Mouse (Mus musculus) T-helper 1 cell (primary cell): ENCODE results near the gene Ecsit.

ENCODE experiments used
- in situ Hi-C: fragments of 300-600 bp; cut with MboI, MseI; formaldehyde crosslinking; loops from one replicate; pipeline ENCODE4 v1.15.1; 2025; ENCODE audit warnings: high pct_unique_total_duplicates

The Ecsit gene

DNA sequence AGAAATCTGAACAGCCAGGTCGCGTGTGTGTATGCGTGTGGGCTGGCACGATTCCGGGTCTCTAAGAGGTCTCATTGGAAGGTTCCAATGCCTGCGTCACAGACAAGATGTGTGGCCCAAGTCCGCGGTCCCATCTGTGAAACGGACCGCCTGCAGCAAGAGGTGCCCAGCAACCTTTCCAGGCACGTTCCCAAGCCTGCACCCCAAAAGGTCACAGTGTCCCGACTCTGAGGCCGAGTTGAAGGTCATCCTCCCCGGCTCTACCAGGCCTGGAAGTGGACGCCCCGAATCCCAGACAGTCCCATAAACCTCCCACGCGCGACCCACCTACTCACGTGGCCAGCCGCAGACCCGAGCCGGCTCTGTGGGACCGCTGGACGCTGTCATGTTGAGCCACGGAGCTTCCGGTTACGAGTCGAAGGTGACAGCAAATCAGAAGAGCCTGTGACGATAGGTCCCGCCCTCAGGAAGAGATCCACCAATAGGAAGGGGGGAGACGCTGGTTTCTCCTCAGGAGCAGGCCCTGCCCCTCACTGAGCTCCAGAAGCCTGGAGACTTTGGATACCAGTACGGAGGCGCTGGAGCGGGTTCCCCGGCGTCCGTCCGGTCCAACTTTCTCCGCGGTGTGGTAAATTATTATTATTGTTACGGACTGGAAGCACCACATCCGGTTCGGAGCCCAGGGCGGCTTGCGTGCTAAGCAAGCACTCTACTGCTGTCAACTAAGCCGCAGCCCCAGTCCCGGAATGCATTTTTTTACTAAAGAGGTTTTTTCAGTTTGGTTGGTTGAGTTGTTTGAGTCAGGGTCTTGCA lies at the start of gene Ecsit:
Ecsit (minus strand) TSS at position 417 of the 813 bp plus-strand sequence.
- in situ Hi-C loops: no loop called here

DNA sequence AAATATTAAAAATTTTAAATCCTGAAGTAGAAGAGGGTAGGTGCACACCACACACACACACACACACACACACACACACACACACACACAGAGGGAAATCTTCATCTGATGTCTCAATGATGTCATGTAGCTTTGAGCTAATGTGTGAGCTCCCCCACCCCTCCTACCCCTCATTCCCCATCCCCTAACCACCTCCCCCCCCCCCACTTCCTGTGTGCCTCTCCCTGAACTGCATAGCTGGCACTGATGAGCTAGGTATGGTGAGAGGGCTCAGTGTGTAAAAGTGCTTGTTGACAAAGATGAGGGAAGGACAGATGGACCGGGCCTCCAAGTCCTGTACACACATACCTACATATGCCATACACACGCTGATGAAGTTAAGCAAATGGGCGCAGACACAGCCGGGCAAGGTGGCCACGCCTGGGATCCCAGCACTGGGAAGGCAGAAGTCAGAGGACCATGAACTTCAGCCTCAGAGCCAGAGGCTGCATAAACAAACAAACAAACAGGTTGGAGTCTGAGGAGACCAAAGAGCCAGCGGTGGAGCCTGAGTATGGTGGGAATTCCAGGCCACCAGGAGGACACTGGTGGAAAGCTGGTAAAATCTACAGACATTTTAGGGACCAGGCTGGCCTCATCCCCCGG lies 49.1 kb upstream of the Ecsit start:
- in situ Hi-C loops: no loop called here

DNA sequence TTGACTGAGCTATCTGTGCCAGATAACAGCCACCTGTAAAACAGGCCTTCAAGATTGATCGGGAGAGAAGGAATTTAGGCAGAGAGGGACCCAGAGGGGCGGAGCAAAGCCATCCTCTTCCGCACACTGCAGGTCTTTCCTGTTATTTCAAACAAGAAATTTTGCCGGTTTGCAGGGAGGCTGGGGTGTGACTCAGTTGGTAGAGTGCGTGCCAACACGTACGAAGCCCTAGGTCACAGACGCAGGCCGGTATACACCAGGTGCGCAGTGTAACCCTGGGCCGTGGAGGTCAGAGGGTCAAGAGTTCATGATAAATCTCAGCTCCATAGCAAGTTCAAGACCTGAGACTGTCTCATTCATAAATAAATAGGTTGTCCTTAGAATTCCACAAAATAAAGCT lies 47.0 kb upstream of the Ecsit start:
- in situ Hi-C loops: no loop called here

DNA sequence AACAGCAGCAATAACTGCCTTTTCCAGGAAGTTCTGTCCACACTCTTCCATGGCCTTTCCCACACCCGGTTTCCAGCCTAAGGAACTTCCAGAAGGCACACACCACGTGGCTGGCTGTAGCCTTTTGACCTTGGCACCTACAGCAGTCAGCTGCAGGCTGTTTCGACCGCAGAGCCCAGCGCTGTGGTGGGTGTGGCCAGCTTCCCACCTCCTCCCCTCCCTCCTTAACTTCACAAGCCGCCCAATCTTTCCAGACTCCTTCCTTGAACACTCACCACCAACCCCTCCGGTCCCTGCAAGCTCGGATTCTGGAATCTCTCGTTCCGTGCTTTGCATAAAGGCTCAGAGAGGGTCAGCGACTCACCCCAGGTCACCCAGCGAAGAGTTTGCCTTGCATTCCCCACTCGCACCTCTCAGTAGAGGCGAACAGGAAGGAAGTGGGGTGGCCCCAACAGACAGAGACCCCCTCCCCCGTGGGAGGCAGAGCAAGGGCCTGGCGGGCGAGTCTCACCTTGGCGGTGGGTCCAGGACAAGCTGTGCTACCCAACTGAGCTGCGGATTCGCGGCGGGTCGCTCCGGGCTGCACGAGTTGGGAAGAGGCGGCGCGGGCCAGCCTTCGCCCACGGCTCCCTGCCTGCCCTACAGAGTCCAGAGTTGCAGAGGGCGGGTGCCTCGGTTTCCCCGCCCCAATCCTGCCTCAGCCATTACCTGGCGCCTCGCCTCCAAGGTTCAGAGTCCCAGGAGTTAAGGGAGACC lies 46.2 kb upstream of the Ecsit start:
- in situ Hi-C loops: no loop called here

DNA sequence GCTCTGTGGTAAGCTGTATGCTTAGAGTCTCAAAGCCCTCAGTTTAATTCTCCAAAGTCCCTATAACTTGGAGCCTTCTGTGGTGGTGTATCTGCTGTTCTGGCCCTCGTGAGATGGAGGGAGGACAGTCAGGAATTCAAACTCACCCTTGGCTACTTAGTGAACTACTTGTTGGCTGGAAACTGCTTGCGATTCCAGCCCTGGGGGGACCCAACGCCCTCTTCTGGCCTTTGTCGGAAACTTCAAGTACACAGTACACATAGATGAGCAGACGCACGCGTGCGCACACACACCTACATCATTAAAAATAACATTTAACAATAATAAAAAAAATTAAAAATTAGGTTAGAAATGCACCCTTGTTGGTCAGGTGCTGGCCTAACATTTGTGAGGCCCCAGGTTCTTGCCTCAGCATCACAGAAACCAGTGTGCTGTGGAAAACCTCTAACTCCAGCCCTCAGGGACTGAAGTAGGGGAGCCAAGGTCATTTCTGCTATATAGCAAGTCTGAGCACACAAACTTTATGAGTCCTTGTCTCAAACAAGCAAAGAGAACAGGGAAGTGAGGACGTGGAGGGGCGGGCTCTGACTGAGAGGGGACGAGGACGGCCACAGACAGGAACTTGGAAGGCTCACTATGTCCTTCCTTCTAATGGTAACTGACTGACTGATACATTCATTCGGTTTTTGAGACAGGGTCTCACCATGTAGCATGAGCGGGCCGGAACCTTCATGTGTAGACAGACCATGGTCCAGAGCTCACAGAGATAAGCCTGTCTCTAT lies 40.2 kb upstream of the Ecsit start:
- in situ Hi-C loops: no loop called here

DNA sequence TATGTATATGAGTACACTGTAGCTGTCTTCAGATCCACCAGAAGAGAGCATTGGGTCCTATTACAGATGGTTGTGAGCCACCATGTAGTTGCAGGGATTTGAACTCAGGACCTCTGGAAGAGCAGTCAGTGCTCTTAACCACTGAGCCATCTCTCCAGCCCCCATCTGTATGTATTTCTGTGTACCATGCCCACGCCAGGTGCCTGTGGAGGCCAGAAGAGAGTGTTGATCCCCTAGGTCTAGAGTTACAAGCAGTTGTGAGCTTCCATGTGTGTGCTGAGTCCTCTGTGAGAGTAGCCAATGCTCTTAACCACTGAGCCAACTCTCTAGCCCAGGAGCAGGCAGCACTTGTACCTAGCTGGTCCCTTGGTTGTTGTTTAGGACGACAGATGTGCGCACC lies 38.9 kb upstream of the Ecsit start:
- in situ Hi-C loops: no loop called here

DNA sequence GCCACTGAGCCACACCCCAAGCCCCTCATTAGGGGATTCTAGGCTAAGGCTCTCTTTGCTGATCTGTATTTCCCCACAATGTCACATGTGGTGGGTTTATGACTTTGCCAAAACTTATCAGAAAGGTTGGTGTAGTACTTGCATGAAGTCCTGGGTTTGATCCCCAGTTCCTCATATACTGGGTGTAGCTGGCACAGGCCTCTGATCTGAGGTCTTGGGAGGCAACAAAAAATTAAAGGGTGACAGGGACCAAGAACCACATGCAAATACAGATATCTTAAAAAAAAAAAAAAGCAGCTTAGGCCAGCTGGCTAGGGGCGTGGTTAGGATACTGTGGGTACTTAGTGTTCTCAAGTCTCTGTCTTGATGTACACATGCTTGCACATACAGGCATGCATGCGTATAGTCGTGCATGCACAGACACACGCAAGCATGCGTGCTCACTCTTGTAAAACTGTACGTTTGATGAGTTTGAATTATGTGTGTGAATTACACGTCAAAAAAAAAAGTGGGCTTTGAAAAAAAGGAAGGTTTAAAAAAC lies 37.9 kb upstream of the Ecsit start:
- in situ Hi-C loops: no loop called here

DNA sequence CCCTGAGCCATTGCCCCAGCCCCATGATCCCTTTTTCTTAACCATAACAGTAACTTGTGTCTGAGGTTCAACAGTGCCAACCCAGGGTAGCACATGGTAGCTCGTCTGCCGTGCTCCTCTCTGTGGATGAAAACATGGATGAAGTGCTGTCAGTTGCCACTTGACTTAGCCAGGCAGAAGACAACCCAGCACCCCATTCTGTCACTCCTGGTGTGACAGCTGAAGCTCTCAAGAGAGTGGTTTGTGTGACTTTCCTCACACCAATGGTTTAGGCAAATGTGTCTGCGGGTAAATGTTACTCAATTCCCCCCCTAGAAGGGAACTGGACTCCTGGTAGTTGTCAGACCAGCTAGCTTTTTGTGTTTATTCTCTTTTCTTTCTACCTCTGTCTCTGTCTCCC lies 36.8 kb upstream of the Ecsit start:
- in situ Hi-C loops: no loop called here

DNA sequence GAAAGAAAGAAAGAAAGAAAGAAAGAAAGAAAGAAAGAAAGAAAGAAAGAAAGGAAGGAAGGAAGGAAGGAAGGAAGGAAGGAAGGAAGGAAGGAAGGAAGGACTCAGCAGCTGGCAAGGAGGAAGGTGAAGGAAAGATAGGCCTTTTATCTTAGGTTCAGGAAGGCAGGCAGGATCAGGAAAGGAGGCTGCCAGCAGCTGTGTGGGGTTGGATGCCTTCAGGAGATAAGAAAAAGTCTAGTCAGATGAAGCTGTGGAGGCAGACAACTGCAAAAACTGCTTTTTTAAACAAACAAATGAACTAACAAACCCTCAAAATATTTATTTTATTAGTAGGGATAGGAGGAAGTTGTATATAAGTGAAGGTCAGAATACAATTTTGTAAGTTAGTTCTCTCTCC lies 36.3 kb upstream of the Ecsit start:
- in situ Hi-C loops: no loop called here

DNA sequence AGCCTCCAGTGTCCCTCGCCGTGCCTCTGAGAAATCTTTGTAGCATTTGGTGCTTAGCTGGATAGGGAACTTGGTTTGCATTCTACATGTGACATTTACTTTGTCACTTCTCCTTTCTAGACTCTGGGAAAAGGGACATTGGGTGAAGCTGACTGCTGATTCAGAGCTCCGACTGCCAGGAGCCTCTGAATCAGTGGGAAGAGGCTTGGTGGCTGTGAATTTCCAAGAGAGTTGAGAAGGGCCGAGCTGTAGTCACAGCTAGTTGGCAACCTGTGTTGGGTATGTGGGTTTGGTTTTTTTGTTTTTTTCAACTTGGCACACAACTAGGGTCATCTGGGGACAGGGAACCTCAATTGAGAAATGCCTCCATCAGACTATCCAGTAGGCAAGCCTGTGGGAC lies 34.3 kb upstream of the Ecsit start:
- in situ Hi-C loops: loop anchor here (5.0 kb wide), 1 partner anchor 107 kb away; no protein-coding TSS in a partner anchor

DNA sequence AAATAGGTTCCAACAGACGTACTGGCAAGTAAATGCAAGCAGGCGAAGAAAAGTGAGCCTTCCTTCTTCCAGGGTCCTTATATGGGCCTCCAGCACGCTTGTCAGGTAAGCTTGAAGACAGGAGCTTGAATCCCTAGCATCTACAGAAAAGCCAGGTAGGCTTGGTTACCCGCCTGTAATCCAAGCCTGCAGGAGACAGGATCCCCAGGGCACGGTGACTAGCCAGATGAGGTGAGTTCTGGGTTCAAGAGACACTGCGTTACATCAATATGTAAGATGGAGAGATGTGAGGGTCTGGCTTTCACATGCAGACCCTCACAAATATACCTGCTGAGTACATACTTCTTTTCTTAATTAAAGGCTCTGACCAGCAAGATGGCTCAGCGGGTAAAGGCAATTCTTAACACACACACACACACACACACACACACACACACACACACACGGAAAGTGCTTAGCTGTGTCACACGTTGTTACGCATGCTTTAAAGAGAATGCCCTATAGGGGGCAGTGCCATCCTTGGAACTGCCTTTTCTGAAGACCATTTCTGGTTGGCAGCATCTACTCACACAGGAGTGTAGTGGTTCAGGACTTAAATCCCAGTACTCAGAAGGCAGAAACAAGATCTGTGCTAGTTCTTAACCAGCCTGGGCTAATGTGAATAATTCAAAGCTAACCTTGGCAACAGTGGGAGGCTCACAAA lies 32.7 kb upstream of the Ecsit start:
- in situ Hi-C loops: loop anchor here (5.0 kb wide), 1 partner anchor 106 kb away; no protein-coding TSS in a partner anchor

DNA sequence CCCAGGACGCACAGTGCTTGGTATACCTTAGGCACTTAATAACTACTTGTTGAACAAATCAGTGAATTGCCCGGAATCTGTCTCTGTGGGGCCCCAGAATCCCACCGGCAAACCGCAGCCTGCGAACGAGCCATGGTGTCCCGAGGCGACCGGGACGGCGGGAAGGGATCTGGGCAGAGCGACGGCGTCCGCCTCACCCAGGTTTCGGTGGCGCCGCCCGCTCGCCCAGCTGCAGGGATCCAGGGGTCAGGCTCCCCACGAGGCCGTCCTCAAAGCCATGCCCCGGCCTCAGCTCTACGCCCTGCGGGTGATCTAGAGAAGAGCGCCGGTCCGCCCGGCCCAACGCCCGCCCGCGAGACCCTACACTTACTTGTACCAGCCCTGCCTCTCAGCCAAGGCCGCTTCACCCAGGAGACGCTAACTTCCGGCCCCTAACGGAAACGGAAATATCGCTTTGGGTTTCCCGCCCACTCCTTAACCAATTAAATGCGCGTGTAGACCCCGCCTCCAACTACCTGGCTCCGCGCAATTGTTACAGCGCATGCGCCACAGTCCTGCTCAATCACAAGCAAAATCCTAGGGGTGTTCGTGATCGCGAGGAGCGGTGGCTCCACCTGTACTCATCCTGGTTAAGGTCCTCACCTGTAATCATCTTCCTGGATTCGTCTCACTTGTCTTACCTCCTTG lies 31.6 kb upstream of the Ecsit start, which contains the start of gene Elof1:
Elof1 (minus strand) TSS at position 433 of the 687 bp plus-strand sequence.
- in situ Hi-C loops: loop anchor here (5.0 kb wide), 1 partner anchor 105 kb away; no protein-coding TSS in a partner anchor

DNA sequence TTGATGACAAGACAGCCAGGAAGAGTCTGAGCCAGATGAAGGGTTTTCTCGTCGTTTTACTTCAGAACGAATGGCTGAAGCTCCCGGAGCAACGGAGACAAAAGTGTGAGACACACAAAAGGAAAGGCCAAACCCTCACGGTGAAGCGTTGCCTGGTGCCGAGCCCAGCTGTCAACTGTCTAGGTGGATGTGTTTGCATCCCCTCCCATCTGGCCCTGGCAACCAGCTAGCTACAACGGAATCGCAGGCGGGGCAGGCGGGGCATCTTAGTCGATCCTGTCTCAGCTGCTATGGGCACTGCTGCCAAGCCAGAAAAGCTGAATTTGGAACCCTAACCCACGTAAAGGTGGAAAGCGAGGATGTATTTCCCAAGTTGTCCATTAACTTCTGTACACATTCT lies 30.8 kb upstream of the Ecsit start:
- in situ Hi-C loops: loop anchor here (5.0 kb wide), 1 partner anchor 104 kb away; no protein-coding TSS in a partner anchor

DNA sequence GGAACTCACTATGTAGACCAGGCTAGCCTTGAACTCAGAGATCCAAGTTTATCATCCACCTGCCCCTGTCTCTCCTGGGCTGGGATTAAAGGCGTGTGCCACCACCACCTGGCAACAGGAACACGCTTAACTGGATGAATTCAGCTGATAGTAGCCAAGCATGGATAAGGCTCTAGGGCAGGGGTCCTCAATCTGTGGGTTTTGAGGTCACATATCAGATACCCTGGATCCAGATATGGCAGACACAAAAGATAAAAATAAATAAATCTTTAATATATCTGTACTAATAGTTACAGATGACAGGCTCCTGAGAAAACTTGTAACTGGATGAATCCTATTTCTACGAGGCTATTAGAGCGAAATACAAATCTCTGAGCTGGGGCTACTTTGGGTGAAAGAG lies 30.4 kb upstream of the Ecsit start:
- in situ Hi-C loops: loop anchor here (5.0 kb wide), 1 partner anchor 103 kb away; no protein-coding TSS in a partner anchor

DNA sequence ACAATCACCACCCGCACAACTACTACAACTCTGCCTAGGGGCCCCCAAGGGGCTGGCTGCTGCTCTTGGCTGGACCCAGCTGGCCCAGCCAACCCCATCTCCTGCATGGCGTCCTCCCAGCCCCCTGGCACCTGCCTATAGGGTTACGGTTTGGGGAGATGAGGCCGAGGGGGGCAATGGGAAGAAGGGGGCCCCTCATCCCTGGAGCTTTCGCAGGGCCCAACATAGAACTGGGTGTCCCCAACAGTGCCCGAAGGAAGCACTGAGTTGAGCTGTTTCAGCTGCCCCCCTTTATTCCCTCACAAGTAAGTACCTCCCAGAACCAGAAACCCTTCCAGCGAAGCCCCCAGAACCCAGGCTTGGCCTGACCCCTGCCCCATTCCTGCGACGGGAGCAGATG lies 23.0 kb upstream of the Ecsit start:
- in situ Hi-C loops: no loop called here

DNA sequence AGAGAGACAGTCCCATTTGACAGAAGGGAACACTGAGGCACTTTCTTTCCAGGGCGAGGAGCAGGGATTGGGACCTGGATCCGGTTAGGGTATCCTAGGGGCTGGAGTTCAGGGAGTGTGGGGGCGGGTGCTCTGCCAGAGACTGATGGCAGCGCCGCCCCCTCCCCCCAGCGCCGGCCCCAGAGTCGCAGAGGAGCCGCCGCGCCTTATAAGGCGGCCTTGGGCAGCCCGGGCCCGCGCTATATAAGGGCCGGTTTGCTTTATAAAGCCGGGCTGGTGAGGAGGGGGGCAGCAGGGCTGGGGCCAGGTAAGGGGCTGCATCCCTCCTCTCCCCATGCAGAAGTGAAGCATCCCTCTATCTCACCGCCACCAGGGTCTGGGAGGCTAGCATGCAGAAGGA lies 14.7 kb upstream of the Ecsit start:
- in situ Hi-C loops: no loop called here

DNA sequence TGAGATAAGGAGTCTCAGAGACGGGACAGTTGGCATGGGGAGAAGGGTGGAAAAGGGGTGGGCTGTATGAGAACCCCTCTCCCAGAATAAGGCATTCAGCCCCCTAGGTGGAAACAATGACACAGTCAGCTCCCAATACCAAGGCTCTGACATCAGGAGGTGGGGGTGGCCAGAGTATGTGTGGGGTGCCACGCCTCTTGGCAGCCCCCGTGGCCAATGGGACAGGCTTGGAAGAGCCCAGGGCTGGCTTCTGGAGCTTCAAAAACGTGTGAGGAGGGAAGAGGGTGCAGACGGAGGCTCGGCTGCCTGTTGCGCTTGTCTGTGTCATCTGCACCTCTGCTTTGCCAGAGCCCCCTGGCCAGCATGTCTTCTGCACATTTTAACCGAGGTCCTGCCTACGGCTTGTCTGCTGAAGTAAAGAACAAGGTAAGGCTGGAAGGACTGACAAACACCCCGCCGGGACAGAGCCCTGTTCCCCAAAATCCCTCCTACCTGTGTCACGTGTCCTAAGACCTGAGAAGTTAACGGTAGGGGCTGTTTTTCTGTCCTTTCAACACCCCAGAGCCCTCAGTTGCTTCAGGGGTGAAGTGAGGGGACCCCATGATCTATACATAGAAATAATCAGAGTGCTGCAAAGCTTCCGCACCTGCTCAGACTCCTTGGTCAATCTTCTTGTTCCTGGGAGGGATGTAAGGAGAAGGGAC lies 13.9 kb upstream of the Ecsit start, which contains the start of gene Cnn1:
Cnn1 (plus strand) TSS at position 224 of the 704 bp plus-strand sequence.
- in situ Hi-C loops: no loop called here

DNA sequence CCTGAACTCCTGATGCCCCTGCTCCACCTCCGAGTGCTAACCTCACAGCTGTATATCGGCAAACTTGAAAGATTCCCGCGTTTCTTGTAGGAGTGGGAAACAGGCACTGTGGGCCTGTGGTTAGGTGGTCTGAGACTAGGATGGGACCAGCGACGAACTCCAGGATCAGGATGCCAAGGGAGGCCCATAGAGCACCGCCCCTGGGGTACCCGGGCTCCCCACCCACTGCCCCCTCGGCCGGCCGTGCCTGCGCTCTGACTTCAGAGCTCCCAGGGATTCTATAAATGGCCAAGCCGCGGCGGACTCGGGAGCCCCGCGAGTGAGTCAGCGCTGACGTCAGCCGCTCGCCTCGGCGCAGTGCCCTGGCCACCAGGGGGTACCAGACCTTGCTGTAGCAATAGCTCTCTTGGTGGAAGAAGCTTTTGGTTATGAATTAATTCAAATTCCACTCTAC lies 10.6 kb upstream of the Ecsit start:
- in situ Hi-C loops: no loop called here

DNA sequence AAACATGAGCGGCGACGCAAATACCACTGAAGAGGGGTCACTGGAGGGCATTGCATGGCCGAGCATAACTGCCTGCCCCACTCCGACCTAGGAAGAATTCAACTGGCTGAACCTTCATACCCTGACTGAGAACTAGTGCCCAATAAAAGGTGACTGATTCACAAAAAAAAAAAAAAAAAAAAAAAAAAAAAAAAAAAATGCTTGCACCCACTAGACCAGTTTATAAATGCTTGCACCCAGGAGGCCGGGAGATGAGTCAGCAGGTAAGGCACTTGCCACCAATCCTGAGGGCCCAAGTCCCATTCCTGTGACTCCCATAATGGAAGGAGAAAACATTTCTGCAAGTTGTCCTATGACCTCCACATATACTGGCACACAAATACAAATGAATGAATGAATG lies 7.5 kb upstream of the Ecsit start:
- in situ Hi-C loops: no loop called here
